Mouse (Mus musculus) CH12.LX (cell line): ENCODE data around the gene Gm26992. TPM values are rescaled to one million over a fixed set of nuclear protein-coding genes. Genes with fewer than 3 reads are reported as not detected.
"Not testable (repeated sequence)": the region's sequence is repeated elsewhere in the genome, so short reads cannot be mapped to it uniquely, and the experiment has no call there.

Experiments
- DNase-seq: peaks from one replicate; pipeline ENCODE4 v3.0.0-alpha.2; 2013; ENCODE audit errors: extremely low read depth
- H3K27ac ChIP-seq: 2 replicates; pipeline ENCODE4 v1.5.1; 2012; ENCODE audit warnings: low read depth, mild to moderate bottlenecking, control low read depth, moderate library complexity; ENCODE audit not compliant: insufficient read depth
- H3K27me3 ChIP-seq: replicated peaks from 2 replicates; pipeline ENCODE3; 2012; ENCODE audit warnings: inconsistent platforms
- H3K36me3 ChIP-seq, 2 experiments: replicated peaks in 1 of 2; 2 replicates each; pipeline versions ENCODE3 to v1.6.1; 2012; ENCODE audit warnings: inconsistent platforms in 1 of 2, low read length in 1 of 2, mild to moderate bottlenecking in 1 of 2, mixed read lengths in 1 of 2, moderate library complexity in 1 of 2; ENCODE audit not compliant: control insufficient read depth in 1 of 2, insufficient read depth in 1 of 2
- H3K4me1 ChIP-seq, 2 experiments: 2 replicates each; pipeline ENCODE4 v1.6.1; 2012; ENCODE audit warnings: inconsistent platforms in 1 of 2, moderate library complexity in 1 of 2; ENCODE audit not compliant: insufficient read depth in 2 of 2, control insufficient read depth in 1 of 2
- H3K4me2 ChIP-seq: 2 replicates; pipeline ENCODE4 v1.6.1; 2012; ENCODE audit warnings: low read depth, mild to moderate bottlenecking, control low read depth; ENCODE audit not compliant: poor library complexity, insufficient read depth, severe bottlenecking
- H3K4me3 ChIP-seq, 3 experiments: fragments of 150-350 bp in 1 of 3; sonication (generic) in 1 of 3; replicated peaks in 1 of 3; 2 replicates each; pipeline versions ENCODE3 to v1.5.1; 2011 to 2012; ENCODE audit warnings: low read depth in 2 of 3, low read length in 2 of 3, mild to moderate bottlenecking in 2 of 3, moderate library complexity in 2 of 3, control low read depth in 1 of 3, improper control_type of control experiment in 1 of 3, inconsistent platforms in 1 of 3, mixed read lengths in 1 of 3; ENCODE audit not compliant: poor library complexity in 1 of 3
- H3K79me2 ChIP-seq: replicated peaks from 2 replicates; pipeline ENCODE4 v1.6.1; 2012; ENCODE audit warnings: mild to moderate bottlenecking, moderate library complexity; ENCODE audit not compliant: control insufficient read depth, poor library complexity, insufficient read depth, severe bottlenecking; ENCODE audit errors: extremely low read depth
- H3K9ac ChIP-seq: 2 replicates; pipeline ENCODE4 v1.6.1; 2012; ENCODE audit warnings: low read depth, mild to moderate bottlenecking, control low read depth, moderate library complexity; ENCODE audit not compliant: insufficient read depth
- H3K9me3 ChIP-seq: replicated peaks from 2 replicates; pipeline ENCODE3; 2012; ENCODE audit warnings: low read length, inconsistent platforms, mixed read lengths
- BHLHE40 ChIP-seq: IDR thresholded peaks from 2 replicates; pipeline ENCODE4 v1.6.1; 2011; ENCODE audit warnings: mild to moderate bottlenecking, low read depth, low read length, improper control_type of control experiment
- CHD1 ChIP-seq: IDR thresholded peaks from 2 replicates; pipeline ENCODE4 v1.6.1; 2012; ENCODE audit warnings: low read depth, low read length, improper control_type of control experiment, inconsistent platforms
- CTCF ChIP-seq, 2 experiments: IDR thresholded peaks in 1 of 2; conservative IDR thresholded peaks in 1 of 2; 2 replicates each; pipeline ENCODE4 v1.5.1; 2011 to 2012; ENCODE audit warnings: low read depth in 2 of 2, low read length in 2 of 2, improper control_type of control experiment in 1 of 2, inconsistent platforms in 1 of 2, mild to moderate bottlenecking in 1 of 2, moderate library complexity in 1 of 2
- E2F4 ChIP-seq: IDR thresholded peaks from 2 replicates; pipeline ENCODE4 v1.6.1; 2011; ENCODE audit warnings: low read depth, low read length, improper control_type of control experiment; ENCODE audit not compliant: insufficient replicate concordance
- KAT2A ChIP-seq: IDR thresholded peaks from 2 replicates; pipeline ENCODE4 v1.6.1; 2012; ENCODE audit warnings: low read length, improper control_type of control experiment, inconsistent platforms; ENCODE audit not compliant: insufficient replicate concordance
- MAFK ChIP-seq: IDR thresholded peaks from 2 replicates; pipeline ENCODE4 v1.6.1; 2011; ENCODE audit warnings: low read length, improper control_type of control experiment; ENCODE audit not compliant: insufficient replicate concordance
- MAZ ChIP-seq: IDR thresholded peaks from 2 replicates; pipeline ENCODE4 v1.6.1; 2012; ENCODE audit warnings: low read depth, mild to moderate bottlenecking, inconsistent platforms, low read length, improper control_type of control experiment, moderate library complexity
- MXI1 ChIP-seq: IDR thresholded peaks from 2 replicates; pipeline ENCODE4 v1.6.1; 2011; ENCODE audit warnings: mild to moderate bottlenecking, low read depth, low read length, improper control_type of control experiment
- NRF1 ChIP-seq: IDR thresholded peaks from 2 replicates; pipeline ENCODE4 v1.6.1; 2014; ENCODE audit warnings: low read depth, mild to moderate bottlenecking, inconsistent platforms, low read length, improper control_type of control experiment, moderate library complexity
- RAD21 ChIP-seq: IDR thresholded peaks from 2 replicates; pipeline ENCODE4 v1.6.1; 2011; ENCODE audit warnings: low read depth, mild to moderate bottlenecking, low read length, improper control_type of control experiment, moderate library complexity
- RCOR1 ChIP-seq: conservative IDR thresholded peaks from 2 replicates; pipeline ENCODE4 v1.6.1; 2012; ENCODE audit warnings: low read depth, mild to moderate bottlenecking, inconsistent platforms, low read length, improper control_type of control experiment
- SIN3A ChIP-seq: IDR thresholded peaks from 2 replicates; pipeline ENCODE4 v1.6.1; 2012; ENCODE audit warnings: low read length, improper control_type of control experiment, inconsistent platforms
- SMC3 ChIP-seq: IDR thresholded peaks from 2 replicates; pipeline ENCODE4 v1.6.1; 2011; ENCODE audit warnings: low read depth, low read length, improper control_type of control experiment
- USF1 ChIP-seq: IDR thresholded peaks from 2 replicates; pipeline ENCODE4 v1.6.1; 2014; ENCODE audit warnings: low read depth, mild to moderate bottlenecking, inconsistent platforms, low read length, improper control_type of control experiment
- USF2 ChIP-seq: conservative IDR thresholded peaks from 2 replicates; pipeline ENCODE4 v1.6.1; 2011; ENCODE audit warnings: low read depth, low read length, improper control_type of control experiment
- ZMIZ1 ChIP-seq: IDR thresholded peaks from 2 replicates; pipeline ENCODE4 v1.6.1; 2012; ENCODE audit warnings: low read depth, mild to moderate bottlenecking, inconsistent platforms, low read length, improper control_type of control experiment
- ZNF384 ChIP-seq: IDR thresholded peaks from 2 replicates; pipeline ENCODE4 v1.6.1; 2012; ENCODE audit warnings: low read depth, low read length, improper control_type of control experiment, inconsistent platforms
- dilution Hi-C: fragments of 300-500 bp; cut with MboI; formaldehyde crosslinking; loops from 2 replicates; pipeline ENCODE4 v1.14.3; 2020; ENCODE audit warnings: low sequenced_read_pairs; ENCODE audit not compliant: extremely low pct_unique_long_range_greater_than_20kb, extremely low pct_ligation_motif_present
- in situ Hi-C: fragments of 300-500 bp; cut with MboI; formaldehyde crosslinking; loops from 3 replicates; pipeline ENCODE4 v1.14.3; 2019; ENCODE audit warnings: low sequenced_read_pairs, low pct_ligation_motif_present, low pct_unique_long_range_greater_than_20kb, mixed read lengths
- polyA plus RNA-seq: library from polyadenylated mRNA; unstranded; fragments of >175 nt; gene quantifications from 2 replicates; pipeline ENCODE4 v1.2.1, GENCODE M21; 2012; ENCODE audit warnings: low read depth; ENCODE audit not compliant: insufficient read length
- total RNA-seq, 2 experiments: library from RNA; depleted of rRNA; stranded (reverse); fragments of 300-350 nt in 1 of 2; fragments of >200 nt in 1 of 2; gene quantifications; 2 replicates each; pipeline ENCODE4 v1.2.3; 2012 to 2014

The Gm26992 gene
- total and polyA plus RNA-seq, 3 experiments = not detected

DNA sequence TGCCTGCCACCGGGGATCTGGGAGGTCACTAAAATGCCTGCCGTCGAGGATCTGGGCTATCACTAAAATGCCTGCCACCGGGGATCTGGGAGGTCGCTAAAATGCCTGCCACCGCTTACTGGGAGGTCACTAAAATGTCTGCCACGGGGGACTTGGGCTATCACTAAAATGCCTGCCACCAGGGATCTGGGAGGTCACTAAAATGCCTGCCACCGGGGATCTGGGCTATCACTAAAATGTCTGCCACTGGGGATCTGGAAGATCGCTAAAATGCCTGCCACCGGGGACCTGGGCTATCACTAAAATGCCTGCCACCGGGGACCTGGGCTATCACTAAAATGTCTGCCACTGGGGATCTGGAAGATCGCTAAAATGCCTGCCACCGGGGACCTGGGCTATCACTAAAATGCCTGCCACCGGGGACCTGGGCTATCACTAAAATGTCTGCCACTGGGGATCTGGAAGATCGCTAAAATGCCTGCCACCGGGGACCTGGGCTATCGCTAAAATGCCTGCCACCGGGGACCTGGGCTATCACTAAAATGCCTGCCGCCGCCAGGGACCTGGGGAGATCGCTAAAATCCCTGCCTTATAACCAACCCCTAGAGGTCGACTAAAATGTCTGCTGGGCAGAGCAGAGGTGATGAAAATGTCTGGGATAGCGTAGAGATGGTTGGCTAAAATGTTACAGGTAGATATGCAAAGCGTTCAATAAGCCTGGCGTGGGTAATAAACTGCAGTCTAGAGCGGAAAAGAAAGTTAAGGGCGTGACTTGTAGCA, 27.3 kb downstream of the Gm26992 start:
- H3K36me3 ChIP-seq, H3K4me2 ChIP-seq, H3K4me1 ChIP-seq, H3K9me3 ChIP-seq, H3K27me3 ChIP-seq, H3K9ac ChIP-seq, H3K27ac ChIP-seq, H3K79me2 ChIP-seq, H3K4me3 ChIP-seq, DNase-seq, dilution Hi-C loops: not testable (repeated sequence)
- in situ Hi-C loops = loop anchor here (25.0 kb wide), 1 partner anchor 187 kb away; no protein-coding TSS in a partner anchor

GRCm38 (mm10) chrX:103452815-103453214, 31.0 kb downstream of the Gm26992 start:
- H3K9me3 ChIP-seq = no peaks in the 10 kb centered on the region
- H3K4me1 ChIP-seq = no peaks in the 10 kb centered on the region
- in situ Hi-C loops (no loop called here), dilution Hi-C loops (no loop called here)
- H3K4me3 ChIP-seq = no peak overlapping the region
- no peaks in the 10 kb centered on the region for H3K79me2 ChIP-seq
- no peak overlapping the region for H3K9ac ChIP-seq
- H3K27me3 ChIP-seq = no peaks in the 10 kb centered on the region
- H3K4me2 ChIP-seq = no peak overlapping the region
- TF ChIP-seq KAT2A = no peak
- no peak for TF ChIP-seq RCOR1
- no peak for TF ChIP-seq RAD21
- no peak for TF ChIP-seq CHD1
- no peak for TF ChIP-seq SMC3
- no peak for TF ChIP-seq E2F4
- no peak for TF ChIP-seq MXI1
- TF ChIP-seq SIN3A = no peak
- TF ChIP-seq CTCF (conservative IDR thresholded peaks at IDR 0.05 in 1 of 2, IDR thresholded peaks at IDR 0.05 in 1 of 2; ENCODE audit: low read depth in 2 of 2, low read length in 2 of 2) = no peak
- TF ChIP-seq BHLHE40 = no peak
- no peak for TF ChIP-seq USF2
- TF ChIP-seq ZNF384 = no peak
- TF ChIP-seq MAFK = no peak
- no peak for TF ChIP-seq MAZ
- TF ChIP-seq NRF1 = no peak
- no peak for TF ChIP-seq ZMIZ1
- no peak for TF ChIP-seq USF1
- no peak for DNase-seq
- H3K36me3 ChIP-seq = no peaks in the 10 kb centered on the region
- no peak overlapping the region for H3K27ac ChIP-seq
